Comparison of ENCODE assay signal across 14 mouse cellular contexts in the genomic region with DNA sequence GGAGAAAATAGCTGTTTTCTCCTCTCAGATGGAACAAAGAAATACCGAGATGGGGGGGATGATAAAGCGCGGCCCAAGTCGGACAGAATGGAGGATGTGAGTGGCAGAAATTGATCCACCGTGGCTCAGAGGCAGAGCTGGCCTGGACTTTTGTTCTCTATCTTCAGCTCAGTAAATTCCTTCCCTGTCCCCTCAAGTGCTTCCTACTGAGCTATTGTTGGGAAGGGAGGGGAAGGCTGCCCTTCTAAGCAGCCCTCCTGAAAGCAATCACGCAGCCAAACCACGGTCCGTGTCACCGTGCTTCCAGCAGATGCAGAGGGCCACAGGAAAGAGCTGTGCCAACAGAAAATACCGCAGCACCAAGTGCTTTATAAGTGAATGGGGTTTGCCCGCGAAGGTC.
A peak's percentile ranks its signal among the peaks of the same experiment; 100 is the strongest.
DNase-seq lines count a peak whose midpoint lies in the region; ATAC-seq and TF ChIP-seq lines count a peak whose summit lies in the region.
"Had no signal": no experiment of that assay in that cellular context is flagged by ENCODE, and none has a peak within 500 bp of the region (broad histone marks: within the 10 kb centered on the region; RNA-seq: fewer than 3 reads in every experiment).

No protein-coding gene starts in this region.

- peak; percentile 34 for DNase-seq in forebrain, embryonic 10.5 days (ENCODE audit: extremely low spot score, low spot score)
- peak; percentile 69 for DNase-seq in R1 (ENCODE audit: low read depth, low spot score)
- DNase-seq in gastrocnemius, postnatal 25 days, result no peak
- DNase-seq in liver, result no peak
- no peak for DNase-seq in gastrocnemius, adult 2 months
- DNase-seq: adrenal gland, postnatal 10 days; cerebellum, adult 18-20 months; kidney, adult 8-10 months; lung, adult 18-20 months; thymus, postnatal 36 days had no signal

- H3K4me1 ChIP-seq in forebrain, embryonic 10.5 days, result peaks cover 19% of the 10 kb centered on the region
- peaks cover 7% of the 10 kb centered on the region for H3K4me1 ChIP-seq in forebrain, embryonic 16.5 days (replicated peaks; ENCODE audit: control insufficient read depth, insufficient read depth, low read length)
- H3K4me1 ChIP-seq in forebrain, embryonic 13.5 days, result peaks cover 11% of the 10 kb centered on the region
- peaks cover 24% of the 10 kb centered on the region for H3K4me1 ChIP-seq in midbrain, embryonic 13.5 days (replicated peaks)

- under 1% methylated on average over 12 of the region's 12 CpGs for WGBS in forebrain, embryonic 10.5 days
- 3% methylated on average over 12 of the region's 12 CpGs for WGBS in forebrain, embryonic 16.5 days
- WGBS in forebrain, embryonic 13.5 days, result under 1% methylated on average over 12 of the region's 12 CpGs
- 3% methylated on average over 12 of the region's 12 CpGs for WGBS in midbrain, embryonic 13.5 days

- intact Hi-C loops in gastrocnemius, adult 2 months (cut with DNase I), result no loop called here

- peaks cover 18% of the 10 kb centered on the region for H3K27me3 ChIP-seq in forebrain, embryonic 10.5 days (ENCODE audit: poor library complexity, severe bottlenecking)
- H3K27me3 ChIP-seq in forebrain, embryonic 16.5 days (replicated peaks; ENCODE audit: control insufficient read depth, insufficient read depth, low read length), result no peaks in the 10 kb centered on the region
- no peaks in the 10 kb centered on the region for H3K27me3 ChIP-seq in forebrain, embryonic 13.5 days
- H3K27me3 ChIP-seq in midbrain, embryonic 13.5 days, result peaks cover 4% of the 10 kb centered on the region; the same call in 1 of the 2 replicates

- no peak for TF ChIP-seq CTCF in gastrocnemius, adult 2 months (IDR thresholded peaks at IDR 0.05)

- no peak for ATAC-seq in forebrain, embryonic 16.5 days
- no peak for ATAC-seq in forebrain, embryonic 13.5 days
- ATAC-seq in midbrain, embryonic 13.5 days, result peak; percentile 48; the same call in 1 of the 2 replicates

- H3K4me2 ChIP-seq in forebrain, embryonic 16.5 days (ENCODE audit: low read length), result no peak overlapping the region
- H3K4me2 ChIP-seq in forebrain, embryonic 13.5 days, result peak overlapping the region; percentile 42
- peak overlapping the region; percentile 39 for H3K4me2 ChIP-seq in midbrain, embryonic 13.5 days (replicated peaks)

- peak overlapping the region; percentile 31 for H3K4me3 ChIP-seq in forebrain, embryonic 10.5 days
- H3K4me3 ChIP-seq in forebrain, embryonic 16.5 days (replicated peaks; ENCODE audit: low read length), result no peak overlapping the region
- H3K4me3 ChIP-seq in forebrain, embryonic 13.5 days, result no peak overlapping the region
- no peak overlapping the region for H3K4me3 ChIP-seq in midbrain, embryonic 13.5 days (replicated peaks)
- H3K4me3 ChIP-seq in gastrocnemius, adult 2 months, result no peak overlapping the region
- H3K4me3 ChIP-seq: erythroblast, embryonic 14.5 days had no signal

- H3K36me3 ChIP-seq in forebrain, embryonic 10.5 days (replicated peaks), result no peaks in the 10 kb centered on the region
- no peaks in the 10 kb centered on the region for H3K36me3 ChIP-seq in forebrain, embryonic 16.5 days (ENCODE audit: control insufficient read depth, insufficient read depth)
- H3K36me3 ChIP-seq in forebrain, embryonic 13.5 days (ENCODE audit: poor library complexity, severe bottlenecking), result no peaks in the 10 kb centered on the region
- H3K36me3 ChIP-seq in midbrain, embryonic 13.5 days, result no peaks in the 10 kb centered on the region

- H3K9me3 ChIP-seq in forebrain, embryonic 10.5 days, result no peaks in the 10 kb centered on the region
- H3K9me3 ChIP-seq in forebrain, embryonic 16.5 days (ENCODE audit: control insufficient read depth, low read length), result no peaks in the 10 kb centered on the region
- H3K9me3 ChIP-seq in forebrain, embryonic 13.5 days (replicated peaks), result no peaks in the 10 kb centered on the region
- H3K9me3 ChIP-seq in midbrain, embryonic 13.5 days, result no peaks in the 10 kb centered on the region

- no peak overlapping the region for H3K9ac ChIP-seq in forebrain, embryonic 16.5 days (replicated peaks; ENCODE audit: low read depth, low read length)
- H3K9ac ChIP-seq in forebrain, embryonic 13.5 days, result no peak overlapping the region
- H3K9ac ChIP-seq in midbrain, embryonic 13.5 days (replicated peaks), result peak overlapping the region; percentile 36; the same call in 1 of the 2 replicates

- H3K27ac ChIP-seq in forebrain, embryonic 10.5 days, result peak overlapping the region; percentile 80
- no peak overlapping the region for H3K27ac ChIP-seq in forebrain, embryonic 16.5 days (ENCODE audit: low read length)
- no peak overlapping the region for H3K27ac ChIP-seq in forebrain, embryonic 13.5 days
- H3K27ac ChIP-seq in midbrain, embryonic 13.5 days, result peak overlapping the region; percentile 64
- no peak overlapping the region for H3K27ac ChIP-seq in gastrocnemius, adult 2 months

Comparison
In these comparisons a context has a peak if more than half of its experiments do, and no peak if none do; other contexts are left out.
1. H3K27ac ChIP-seq: peak in forebrain, embryonic 10.5 days (single experiment) and midbrain, embryonic 13.5 days (single experiment); none in forebrain, embryonic 16.5 days (single experiment), forebrain, embryonic 13.5 days (single experiment) and gastrocnemius, adult 2 months (single experiment).
2. DNase-seq: peak in forebrain, embryonic 10.5 days (single experiment) and R1 (single experiment); none in gastrocnemius, postnatal 25 days (single experiment), liver (single experiment) and gastrocnemius, adult 2 months (single experiment).